Mouse (Mus musculus) stomach, postnatal 0 days (tissue): ENCODE results near the gene Cyp46a1.

Source experiments
- CTCF ChIP-seq: IDR thresholded peaks from 2 replicates; pipeline ENCODE4 v1.5.1; 2016; ENCODE audit warnings: antibody characterized with exemption, low read depth, mild to moderate bottlenecking, moderate library complexity
- EP300 ChIP-seq: optimal IDR thresholded peaks from 2 replicates; pipeline ENCODE3; 2016; ENCODE audit warnings: antibody characterized with exemption

- TF ChIP-seq CTCF (no peak), EP300 (no peak)
Observed at GRCm38 (mm10) chr12:108409100-108409499, 74.9 kb downstream of the Cyp46a1 start.
